Mouse (Mus musculus) bone marrow, adult 2 months (tissue): ENCODE measurements at regions not wholly inside any gene's neighbourhood (a gene's known extent, or its start where the extent isn't known, plus 50 kb on each side); places are given as distances from the start of the nearest gene placed in this dataset.

Experiments
- CTCF ChIP-seq: fragments of 200-500 bp; IDR thresholded peaks from 2 replicates; pipeline ENCODE4 v1.5.1; 2011; ENCODE audit warnings: low read length, control low read depth; ENCODE audit not compliant: control insufficient read depth, insufficient read depth
- POLR2A ChIP-seq: fragments of 200-500 bp; IDR thresholded peaks from 2 replicates; pipeline ENCODE4 v1.6.1; 2011; ENCODE audit warnings: low read depth, mild to moderate bottlenecking, control low read depth, low read length, borderline replicate concordance; ENCODE audit not compliant: control insufficient read depth

- TF ChIP-seq CTCF (no peak), POLR2A (no peak)
Measured at GRCm38 (mm10) chr8:6481966-6482365, 1376.8 kb upstream of the Slc10a2 start.
